Mouse (Mus musculus): Measurements from ENCODE around the gene Tada2a.
A peak's percentile ranks its signal among the peaks of the same experiment; 100 is the strongest.

Gene Tada2a

GRCm38 (mm10) chr11:84113623-84114022 lies 15.8 kb downstream of the Tada2a start:
- DNase-seq (ENCODE audit: low read depth): peak; percentile 76

GRCm38 (mm10) chr11:84107137-84107536 lies 22.3 kb downstream of the Tada2a start:
- no peak for DNase-seq (ENCODE audit: low read depth)

GRCm38 (mm10) chr11:84104036-84104435 lies 25.4 kb downstream of the Tada2a start:
- DNase-seq (ENCODE audit: low read depth): no peak

GRCm38 (mm10) chr11:84101182-84101581 lies 28.2 kb downstream of the Tada2a start:
- DNase-seq (ENCODE audit: low read depth): peak; percentile 57

GRCm38 (mm10) chr11:84097251-84097998 lies 32.0 kb downstream of the Tada2a start:
- DNase-seq (ENCODE audit: low read depth): no peak

- DNase-seq (ENCODE audit: low read depth): no peak
These were observed 34.3 kb downstream of the Tada2a start for GRCm38 (mm10) chr11:84095084-84095483.

- no peak for DNase-seq (ENCODE audit: low read depth)
These were observed 38.8 kb downstream of the Tada2a start for GRCm38 (mm10) chr11:84090572-84090971.

GRCm38 (mm10) chr11:84081901-84082300 lies 47.5 kb downstream of the Tada2a start:
- DNase-seq (ENCODE audit: low read depth): no peak

- DNase-seq (ENCODE audit: low read depth): no peak
These were observed 49.1 kb downstream of the Tada2a start for GRCm38 (mm10) chr11:84080327-84080726.

- DNase-seq (ENCODE audit: low read depth): no peak
These were observed 49.5 kb downstream of the Tada2a start for GRCm38 (mm10) chr11:84079887-84080286.

- no peak for DNase-seq (ENCODE audit: low read depth)
These were observed 50.0 kb downstream of the Tada2a start for GRCm38 (mm10) chr11:84079361-84079760.

- no peak for DNase-seq (ENCODE audit: low read depth)
These were observed 50.8 kb downstream of the Tada2a start for GRCm38 (mm10) chr11:84078601-84079000.

GRCm38 (mm10) chr11:84077008-84077407 lies 52.4 kb downstream of the Tada2a start:
- no peak for DNase-seq (ENCODE audit: low read depth)

GRCm38 (mm10) chr11:84073816-84074764 lies 55.3 kb downstream of the Tada2a start:
- peak; percentile 74 for DNase-seq (ENCODE audit: low read depth)

- DNase-seq (ENCODE audit: low read depth): peak; percentile 86
These were observed 56.3 kb downstream of the Tada2a start for GRCm38 (mm10) chr11:84072904-84073651.

- peak; percentile 81 for DNase-seq (ENCODE audit: low read depth)
These were observed 60.4 kb downstream of the Tada2a start, which contains the start of gene Dusp14 for GRCm38 (mm10) chr11:84069034-84069370. TSS of gene Dusp14 (minus strand) at chr11:84069261.

GRCm38 (mm10) chr11:84068191-84069033 lies 61.0 kb downstream of the Tada2a start:
- peak; percentile 82 for DNase-seq (ENCODE audit: low read depth)

- DNase-seq (ENCODE audit: low read depth): peak; percentile 55
These were observed 61.6 kb downstream of the Tada2a start for GRCm38 (mm10) chr11:84067720-84068190.

- peak; percentile 90 for DNase-seq (ENCODE audit: low read depth)
These were observed 62.3 kb downstream of the Tada2a start for GRCm38 (mm10) chr11:84066927-84067645.

GRCm38 (mm10) chr11:84066071-84066481 lies 63.3 kb downstream of the Tada2a start:
- DNase-seq (ENCODE audit: low read depth): peak; percentile 68
